Mouse (Mus musculus) liver, embryonic 14.5 days (tissue): ENCODE measurements around the gene Elk3. TPM values are rescaled to one million over a fixed set of nuclear protein-coding genes. Genes with fewer than 3 reads are reported as not detected.

Experiments used
- ATAC-seq: fragments of 200-750 bp; cut with Nextera tagmentation; 2 replicates; pipeline ENCODE4 v1.8.0; 2017; ENCODE audit warnings: moderate number of reproducible peaks, mild to moderate bottlenecking, moderate library complexity; ENCODE audit not compliant: insufficient read depth
- DNase-seq, 3 experiments: peaks; one replicate each; pipeline ENCODE4 v3.0.0-alpha.2; 2012 to 2013; ENCODE audit warnings: low read depth in 3 of 3, low spot score in 3 of 3
- H3K27ac ChIP-seq: fragments of 300-500 bp; sonication (generic); 2 replicates; pipeline ENCODE4 v1.5.1; 2014; ENCODE audit warnings: moderate library complexity, mild to moderate bottlenecking, control low read depth, inconsistent platforms
- H3K27me3 ChIP-seq: fragments of 300-500 bp; sonication (generic); 2 replicates; pipeline ENCODE4 v1.6.1; 2014; ENCODE audit warnings: mild to moderate bottlenecking, low read length, moderate library complexity; ENCODE audit not compliant: control insufficient read depth, insufficient read depth
- H3K36me3 ChIP-seq: fragments of 300-500 bp; sonication (generic); replicated peaks from 2 replicates; pipeline ENCODE4 v1.6.1; 2014; ENCODE audit warnings: low read depth; ENCODE audit not compliant: control insufficient read depth, insufficient read depth
- H3K4me1 ChIP-seq, 2 experiments: fragments of 200-500 bp in 1 of 2; fragments of 300-500 bp in 1 of 2; sonication (generic) in 1 of 2; replicated peaks; 2 replicates each; pipeline ENCODE4 v1.6.1; 2012 to 2014; ENCODE audit warnings: antibody characterized with exemption in 1 of 2, inconsistent platforms in 1 of 2, low read length in 1 of 2; ENCODE audit not compliant: control insufficient read depth in 2 of 2, insufficient read depth in 2 of 2
- H3K4me2 ChIP-seq: fragments of 300-500 bp; sonication (generic); 2 replicates; pipeline ENCODE4 v1.6.1; 2014; ENCODE audit warnings: low read depth, mild to moderate bottlenecking, control low read depth, moderate library complexity
- H3K4me3 ChIP-seq, 2 experiments: fragments of 200-500 bp in 1 of 2; fragments of 300-500 bp in 1 of 2; sonication (generic) in 1 of 2; 2 replicates each; pipeline ENCODE4 v1.5.1; 2012 to 2014; ENCODE audit warnings: low read depth in 2 of 2, low read length in 2 of 2, mild to moderate bottlenecking in 2 of 2, control low read depth in 1 of 2, inconsistent platforms in 1 of 2, moderate library complexity in 1 of 2; ENCODE audit not compliant: insufficient read depth in 1 of 2
- H3K9ac ChIP-seq: fragments of 300-500 bp; sonication (generic); replicated peaks from 2 replicates; pipeline ENCODE4 v1.6.1; 2014; ENCODE audit warnings: mild to moderate bottlenecking, control low read depth, moderate library complexity
- H3K9me3 ChIP-seq: fragments of 300-500 bp; sonication (generic); 2 replicates; pipeline ENCODE4 v1.6.1; 2016; ENCODE audit warnings: low read length, mixed read lengths; ENCODE audit not compliant: control insufficient read depth
- CTCF ChIP-seq: IDR thresholded peaks from 2 replicates; pipeline ENCODE4 v1.5.1; 2016; ENCODE audit warnings: antibody characterized with exemption, low read depth, control low read depth
- EP300 ChIP-seq: IDR thresholded peaks from 2 replicates; pipeline ENCODE4 v1.6.1; 2016; ENCODE audit warnings: antibody characterized with exemption, low read depth
- WGBS: fragments of 180-500 bp; shearing (Covaris S2); extraction: QIAGEN DNeasy Blood & Tissue Kit; methylation state at CpG from one replicate; pipeline ENCODE4 v1.1.7; 2014; ENCODE audit not compliant: insufficient replicate concordance; 5-methylcytosine and 5-hydroxymethylcytosine counted together
- polyA plus RNA-seq, 2 experiments: library from polyadenylated mRNA; depleted of rRNA in 1 of 2; stranded (reverse) in 1 of 2; unstranded in 1 of 2; fragments of >200 nt; fragmentation: Nextera tagmentation in 1 of 2; extraction: Ambion mirVana in 1 of 2; gene quantifications; 2 replicates each; pipeline versions ENCODE4 v1.2.1 to v1.2.3; 2012 to 2014

Elk3 gene
- polyA plus RNA-seq, 2 experiments: 4.0 to 4.6 TPM

GRCm38 (mm10) chr10:93320148-93320547 lies 9.2 kb upstream of the Elk3 start:
- 62% methylated on average over 4 of the region's 4 CpGs for WGBS
- no peak for DNase-seq

GRCm38 (mm10) chr10:93319526-93320063 lies 8.7 kb upstream of the Elk3 start:
- ATAC-seq (no peak), DNase-seq (no peak)
- TF ChIP-seq EP300: no peak
- no peak for TF ChIP-seq CTCF

More at GRCm38 (mm10) chr10:93320148-93320547, 9.2 kb upstream of the Elk3 start:
- H3K27me3 ChIP-seq: no peaks in the 10 kb centered on the region
- H3K4me1 ChIP-seq: peaks cover 0 to 2% of the 10 kb centered on the region in 2 experiments; a peak in 1 of 4 replicates
- no peak overlapping the region for H3K27ac ChIP-seq
- no peak for ATAC-seq
- H3K9me3 ChIP-seq: no peaks in the 10 kb centered on the region
- H3K4me2 ChIP-seq: no peak overlapping the region
- no peaks in the 10 kb centered on the region for H3K36me3 ChIP-seq
- no peak for TF ChIP-seq EP300
- no peak for TF ChIP-seq CTCF
- H3K4me3 ChIP-seq: no peak overlapping the region
- no peak overlapping the region for H3K9ac ChIP-seq

GRCm38 (mm10) chr10:93316909-93317308 lies 6.0 kb upstream of the Elk3 start:
- WGBS: 19% methylated on average over 6 of the region's 6 CpGs
- H3K27ac ChIP-seq: no peak overlapping the region
- H3K36me3 ChIP-seq: no peaks in the 10 kb centered on the region
- DNase-seq (no peak), ATAC-seq (no peak)
- no peaks in the 10 kb centered on the region for H3K9me3 ChIP-seq
- H3K4me3 ChIP-seq: no peak overlapping the region
- H3K4me1 ChIP-seq: no peaks in the 10 kb centered on the region
- no peak overlapping the region for H3K9ac ChIP-seq
- H3K27me3 ChIP-seq: peaks cover 9% of the 10 kb centered on the region
- TF ChIP-seq EP300 (no peak), CTCF (no peak)
- H3K4me2 ChIP-seq: no peak overlapping the region

More at GRCm38 (mm10) chr10:93319526-93320063, 8.7 kb upstream of the Elk3 start:
- Histone ChIP-seq H3K27ac (no peak overlapping the region), H3K4me2 (no peak overlapping the region), H3K4me1 (no peaks in the 10 kb centered on the region), H3K4me3 (no peak overlapping the region), H3K9me3 (no peaks in the 10 kb centered on the region), H3K27me3 (no peaks in the 10 kb centered on the region), H3K36me3 (no peaks in the 10 kb centered on the region), H3K9ac (no peak overlapping the region)
- WGBS: 53% methylated on average over 7 of the region's 7 CpGs

- ATAC-seq: no peak
- Histone ChIP-seq H3K36me3 (no peaks in the 10 kb centered on the region), H3K4me2 (peak overlapping the region; percentile 59; the same call in 1 of the 2 replicates), H3K4me3 (no peak overlapping the region), H3K27ac (no peak overlapping the region), H3K9me3 (no peaks in the 10 kb centered on the region), H3K9ac (no peak overlapping the region), H3K27me3 (peaks cover 35% of the 10 kb centered on the region), H3K4me1 (no peaks in the 10 kb centered on the region)
- no peak for DNase-seq
- TF ChIP-seq CTCF: no peak
- TF ChIP-seq EP300: no peak
- WGBS: 14% methylated on average over 4 of the region's 4 CpGs
Observed at GRCm38 (mm10) chr10:93311576-93311975, 641 bp upstream of the Elk3 start.

- WGBS: under 1% methylated on average over 43 of the region's 43 CpGs
- no peak for DNase-seq
Observed at GRCm38 (mm10) chr10:93309934-93310621, 857 bp downstream of the Elk3 start.

More at GRCm38 (mm10) chr10:93309934-93310621, 857 bp downstream of the Elk3 start:
- Histone ChIP-seq H3K27ac (no peak overlapping the region), H3K4me1 (no peaks in the 10 kb centered on the region), H3K9me3 (no peaks in the 10 kb centered on the region), H3K9ac (peak overlapping the region; percentile 19; the same call in 1 of the 2 replicates), H3K27me3 (peaks cover 35% of the 10 kb centered on the region), H3K4me2 (peak overlapping the region; percentile 59), H3K36me3 (no peaks in the 10 kb centered on the region), H3K4me3 (peak overlapping the region; percentile 41 to 58)
- no peak for ATAC-seq
- TF ChIP-seq EP300 (no peak), CTCF (no peak)
